Mouse (Mus musculus) kidney, adult 2 months (tissue): ENCODE measurements at regions not wholly inside any gene's neighbourhood (a gene's known extent, or its start where the extent isn't known, plus 50 kb on each side); places are given as distances from the start of the nearest gene placed in this dataset.

ENCODE experiments used
- CTCF ChIP-seq: fragments of 200-500 bp; conservative IDR thresholded peaks from 2 replicates; pipeline ENCODE4 v1.5.1; 2011; ENCODE audit warnings: low read depth, mild to moderate bottlenecking, control low read depth, low read length, moderate library complexity, mixed read lengths; ENCODE audit not compliant: insufficient read depth, insufficient read length
- POLR2A ChIP-seq: fragments of 200-500 bp; IDR thresholded peaks from one replicate; pipeline ENCODE4 v1.6.1; 2011; ENCODE audit warnings: low read depth, low read length, control low read depth

DNA sequence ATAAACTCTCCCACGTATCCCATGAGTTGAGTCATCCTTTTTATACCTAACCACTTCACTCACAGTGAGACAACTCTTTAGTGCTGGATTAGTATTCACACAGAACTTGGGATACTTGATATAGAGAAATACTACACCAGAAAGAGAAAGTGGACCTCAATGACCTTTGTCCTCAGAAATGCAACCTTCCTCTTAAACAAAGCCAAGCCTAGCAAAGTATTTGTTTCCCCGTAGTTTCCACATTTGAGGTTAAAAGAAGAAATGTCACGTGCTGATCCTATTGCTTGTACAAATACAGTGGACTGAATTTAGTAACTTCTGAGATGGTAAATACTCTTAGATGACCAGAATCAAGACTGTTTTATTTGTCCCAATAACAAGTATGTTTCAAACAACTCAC is 464.8 kb downstream of the Klf5 start:
- TF ChIP-seq POLR2A = no peak
- no peak for TF ChIP-seq CTCF
